Mouse (Mus musculus): Measurements from ENCODE around the gene Acox3. TPM values are rescaled to one million over a fixed set of nuclear protein-coding genes. Genes with fewer than 3 reads are reported as not detected.

The Acox3 gene
- 10 to 100 TPM; 25.7 to 30.2 TPM for total RNA-seq (2021)
- long read RNA-seq, experiment 1, partial matches to known transcripts = 1 of 9 reads
- long read RNA-seq, experiment 1, other reads (novel, unspliced or antisense) = 6 of 9 reads
- long read RNA-seq, experiment 2, partial matches to known transcripts = 1 of 14 reads
- long read RNA-seq, experiment 2, other reads (novel, unspliced or antisense) = 8 of 14 reads

- DNase-seq (ENCODE audit: low spot score in 2 of 2) = peak; percentile 94 to 98
These were observed at the start of gene Acox3 for GRCm38 (mm10) chr5:35582445-35583220. Gene Acox3, plus strand, starts transcription at chr5:35583040.

GRCm38 (mm10) chr5:35536271-35536670, 46.6 kb upstream of the Acox3 start:
- no peak for DNase-seq (ENCODE audit: low spot score in 2 of 2)

GRCm38 (mm10) chr5:35537474-35537873, 45.4 kb upstream of the Acox3 start:
- no peak for DNase-seq (ENCODE audit: low spot score in 2 of 2)

- no peak for DNase-seq (ENCODE audit: low spot score in 2 of 2)
These were observed 44.8 kb upstream of the Acox3 start for GRCm38 (mm10) chr5:35538022-35538421.

- no peak for DNase-seq (ENCODE audit: low spot score in 2 of 2)
These were observed 43.3 kb upstream of the Acox3 start for GRCm38 (mm10) chr5:35539576-35539975.

- DNase-seq (ENCODE audit: low spot score in 2 of 2) = no peak
These were observed 42.3 kb upstream of the Acox3 start for GRCm38 (mm10) chr5:35540555-35540954.

- DNase-seq (ENCODE audit: low spot score in 2 of 2) = no peak
These were observed 41.6 kb upstream of the Acox3 start for GRCm38 (mm10) chr5:35541059-35541790.

GRCm38 (mm10) chr5:35546127-35546526, 36.7 kb upstream of the Acox3 start:
- DNase-seq (ENCODE audit: low spot score in 2 of 2) = no peak

- DNase-seq (ENCODE audit: low spot score in 2 of 2) = peak in 1 of 2 experiments; percentile 57
These were observed 30.7 kb upstream of the Acox3 start for GRCm38 (mm10) chr5:35551855-35552837.

GRCm38 (mm10) chr5:35552838-35553539, 29.9 kb upstream of the Acox3 start:
- no peak for DNase-seq (ENCODE audit: low spot score in 2 of 2)

GRCm38 (mm10) chr5:35556393-35556792, 26.4 kb upstream of the Acox3 start:
- DNase-seq (ENCODE audit: low spot score in 2 of 2) = no peak

GRCm38 (mm10) chr5:35557946-35558621, 24.8 kb upstream of the Acox3 start:
- DNase-seq (ENCODE audit: low spot score in 2 of 2) = no peak

GRCm38 (mm10) chr5:35559447-35559846, 23.4 kb upstream of the Acox3 start:
- DNase-seq (ENCODE audit: low spot score in 2 of 2) = no peak

- DNase-seq (ENCODE audit: low spot score in 2 of 2) = no peak
These were observed 20.2 kb upstream of the Acox3 start for GRCm38 (mm10) chr5:35562616-35563015.

GRCm38 (mm10) chr5:35563449-35563848, 19.4 kb upstream of the Acox3 start:
- DNase-seq (ENCODE audit: low spot score in 2 of 2) = peak; percentile 60 to 64

- no peak for DNase-seq (ENCODE audit: low spot score in 2 of 2)
These were observed 17.6 kb upstream of the Acox3 start for GRCm38 (mm10) chr5:35565217-35565616.

GRCm38 (mm10) chr5:35566632-35567031, 16.2 kb upstream of the Acox3 start:
- DNase-seq (ENCODE audit: low spot score in 2 of 2) = no peak

GRCm38 (mm10) chr5:35571546-35571945, 11.3 kb upstream of the Acox3 start:
- no peak for DNase-seq (ENCODE audit: low spot score in 2 of 2)

All from layer of hippocampus, postnatal 14 days (tissue).